Mouse (Mus musculus) retina, postnatal 1 day (tissue): ENCODE measurements around the gene Prss38.
"Not testable (repeated sequence)": the region's sequence is repeated elsewhere in the genome, so short reads cannot be mapped to it uniquely, and the experiment has no call there.

Experiments
- DNase-seq: peaks from one replicate; pipeline ENCODE4 v3.0.0-alpha.2; 2012

The Prss38 gene

GRCm38 (mm10) chr11:59369848-59370247 lies 5.6 kb downstream of the Prss38 start:
- DNase-seq, result no peak

- not testable (repeated sequence) for DNase-seq
Measured at GRCm38 (mm10) chr11:59367955-59368354, 7.5 kb downstream of the Prss38 start.

- DNase-seq, result peak; percentile 48
Measured at GRCm38 (mm10) chr11:59366633-59367032, 8.8 kb downstream of the Prss38 start.

GRCm38 (mm10) chr11:59366031-59366430 lies 9.4 kb downstream of the Prss38 start:
- no peak for DNase-seq

GRCm38 (mm10) chr11:59364417-59364816 lies 11.0 kb downstream of the Prss38 start:
- no peak for DNase-seq

- no peak for DNase-seq
Measured at GRCm38 (mm10) chr11:59364007-59364406, 11.4 kb downstream of the Prss38 start.

GRCm38 (mm10) chr11:59361291-59361690 lies 14.2 kb downstream of the Prss38 start:
- DNase-seq, result no peak

GRCm38 (mm10) chr11:59356874-59357289 lies 18.6 kb downstream of the Prss38 start:
- DNase-seq, result no peak

- DNase-seq, result no peak
Measured at GRCm38 (mm10) chr11:59354793-59355192, 20.7 kb downstream of the Prss38 start.

GRCm38 (mm10) chr11:59350326-59350725 lies 25.1 kb downstream of the Prss38 start:
- DNase-seq, result no peak

- no peak for DNase-seq
Measured at GRCm38 (mm10) chr11:59346166-59346910, 29.1 kb downstream of the Prss38 start.

GRCm38 (mm10) chr11:59342956-59343355 lies 32.5 kb downstream of the Prss38 start:
- no peak for DNase-seq

GRCm38 (mm10) chr11:59338736-59339120 lies 36.7 kb downstream of the Prss38 start:
- DNase-seq, result no peak

- DNase-seq, result peak; percentile 30
Measured at GRCm38 (mm10) chr11:59337955-59338735, 37.3 kb downstream of the Prss38 start.

GRCm38 (mm10) chr11:59336381-59336780 lies 39.1 kb downstream of the Prss38 start:
- peak; percentile 48 for DNase-seq

- DNase-seq, result no peak
Measured at GRCm38 (mm10) chr11:59335942-59336341, 39.5 kb downstream of the Prss38 start.

GRCm38 (mm10) chr11:59335150-59335549 lies 40.3 kb downstream of the Prss38 start:
- DNase-seq, result no peak

- DNase-seq, result no peak
Measured at GRCm38 (mm10) chr11:59332938-59333337, 42.5 kb downstream of the Prss38 start.

- no peak for DNase-seq
Measured at GRCm38 (mm10) chr11:59331167-59331869, 44.1 kb downstream of the Prss38 start.

GRCm38 (mm10) chr11:59330560-59330959 lies 44.9 kb downstream of the Prss38 start:
- peak; percentile 77 for DNase-seq

GRCm38 (mm10) chr11:59329616-59330015 lies 45.8 kb downstream of the Prss38 start:
- peak; percentile 32 for DNase-seq

- no peak for DNase-seq
Measured at GRCm38 (mm10) chr11:59327625-59328024, 47.8 kb downstream of the Prss38 start.

- DNase-seq, result no peak
Measured at GRCm38 (mm10) chr11:59324777-59325176, 50.7 kb downstream of the Prss38 start.

GRCm38 (mm10) chr11:59322988-59323387 lies 52.5 kb downstream of the Prss38 start:
- DNase-seq, result no peak
